Mouse (Mus musculus) heart, adult 2 months (tissue): Measurements from ENCODE around the gene 4933406M09Rik. TPM values are rescaled to one million over a fixed set of nuclear protein-coding genes. Genes with fewer than 3 reads are reported as not detected.

Source experiments
- DNase-seq, 2 experiments: peaks; one replicate each; pipeline ENCODE4 v3.0.0; 2021
- H3K27ac ChIP-seq: fragments of 200-600 bp; 2 replicates; pipeline ENCODE4 v1.8.1; 2022
- H3K27me3 ChIP-seq: fragments of 200-500 bp; 2 replicates; pipeline ENCODE4 v1.6.1; 2012; ENCODE audit warnings: mild to moderate bottlenecking, low read length, inconsistent platforms, mixed read lengths; ENCODE audit not compliant: control insufficient read depth, insufficient read depth
- H3K36me3 ChIP-seq: fragments of 200-500 bp; 2 replicates; pipeline ENCODE4 v1.6.1; 2012; ENCODE audit warnings: low read length, inconsistent platforms; ENCODE audit not compliant: control insufficient read depth, insufficient read depth
- H3K4me1 ChIP-seq: fragments of 200-500 bp; 2 replicates; pipeline ENCODE4 v1.6.1; 2011; ENCODE audit warnings: low read length; ENCODE audit not compliant: control insufficient read depth, insufficient read depth
- H3K4me3 ChIP-seq: fragments of 200-600 bp; 2 replicates; pipeline ENCODE4 v1.8.1; 2022
- H3K79me2 ChIP-seq: fragments of 200-500 bp; replicated peaks from 2 replicates; pipeline ENCODE4 v1.6.1; 2012; ENCODE audit warnings: mild to moderate bottlenecking, inconsistent platforms, low read length, moderate library complexity, mixed read lengths; ENCODE audit not compliant: control insufficient read depth, insufficient read depth
- H3K9ac ChIP-seq: fragments of 200-500 bp; 2 replicates; pipeline ENCODE4 v1.6.1; 2012; ENCODE audit warnings: low read depth, mild to moderate bottlenecking, control low read depth, inconsistent platforms, low read length, mixed read lengths
- CTCF ChIP-seq: fragments of 200-600 bp; IDR thresholded peaks from 2 replicates; pipeline ENCODE4 v1.8.1; 2022; ENCODE audit warnings: antibody characterized with exemption, mild to moderate bottlenecking, moderate library complexity
- EP300 ChIP-seq: fragments of 200-500 bp; IDR thresholded peaks from 2 replicates; pipeline ENCODE4 v1.6.1; 2011; ENCODE audit warnings: low read depth, low read length, control low read depth; ENCODE audit not compliant: insufficient read depth
- POLR2A ChIP-seq: fragments of 200-500 bp; IDR thresholded peaks from 2 replicates; pipeline ENCODE4 v1.6.1; 2011; ENCODE audit warnings: mild to moderate bottlenecking, low read depth, low read length, control low read depth; ENCODE audit not compliant: insufficient read depth
- WGBS: fragments of 180-500 bp; shearing (Covaris S2); methylation state at CpG from one replicate; pipeline ENCODE4 v1.1.7; 2018; 5-methylcytosine and 5-hydroxymethylcytosine counted together
- intact Hi-C: fragments of 180-260 bp; cut with DNase I; formaldehyde crosslinking; loops from one replicate; pipeline ENCODE4 v1.15.1; 2025
- polyA plus RNA-seq: library from polyadenylated mRNA; depleted of rRNA; stranded (reverse); fragments of >200 nt; gene quantifications from 2 replicates; pipeline ENCODE4 v1.2.3, GENCODE M21; 2012
- total RNA-seq, 2 experiments: library from RNA; stranded (reverse); gene quantifications; 2 replicates each; pipeline ENCODE4 v1.2.3; 2021

The 4933406M09Rik gene
- total and polyA plus RNA-seq, 3 experiments = not detected

- no peak overlapping the region; the same call in 1 of the 2 replicates for H3K27ac ChIP-seq
- no peak for TF ChIP-seq EP300
- no peak for TF ChIP-seq CTCF
- TF ChIP-seq POLR2A = no peak
- no peaks in the 10 kb centered on the region for H3K27me3 ChIP-seq
- no peak overlapping the region for H3K9ac ChIP-seq
- H3K4me3 ChIP-seq = no peak overlapping the region
- H3K36me3 ChIP-seq = peaks cover 3% of the 10 kb centered on the region
- intact Hi-C loops = no loop called here
- no peaks in the 10 kb centered on the region; the same call in 1 of the 2 replicates for H3K4me1 ChIP-seq
- no peaks in the 10 kb centered on the region for H3K79me2 ChIP-seq
- DNase-seq = peak; percentile 16 to 36
- 47% methylated on average over 2 of the region's 2 CpGs for WGBS
Observed at GRCm38 (mm10) chr1:134342278-134342664, 43.5 kb upstream of the 4933406M09Rik start.

- H3K9ac ChIP-seq = no peak overlapping the region
- 70% methylated on average over 8 of the region's 8 CpGs for WGBS
- no peak for TF ChIP-seq POLR2A
- TF ChIP-seq EP300 = no peak
- no peak for TF ChIP-seq CTCF
- H3K79me2 ChIP-seq = no peaks in the 10 kb centered on the region
- DNase-seq = peak in 1 of 2 experiments; percentile 16
- intact Hi-C loops = no loop called here
- no peak overlapping the region; the same call in 1 of the 2 replicates for H3K27ac ChIP-seq
- H3K4me3 ChIP-seq = no peak overlapping the region
- peaks cover 3% of the 10 kb centered on the region for H3K36me3 ChIP-seq
- H3K27me3 ChIP-seq = no peaks in the 10 kb centered on the region
- H3K4me1 ChIP-seq = no peaks in the 10 kb centered on the region; the same call in 1 of the 2 replicates
Observed at GRCm38 (mm10) chr1:134342781-134343310, 42.9 kb upstream of the 4933406M09Rik start.

GRCm38 (mm10) chr1:134343567-134343966, 42.2 kb upstream of the 4933406M09Rik start:
- Histone ChIP-seq H3K79me2 (no peaks in the 10 kb centered on the region), H3K4me1 (no peaks in the 10 kb centered on the region; the same call in 1 of the 2 replicates), H3K4me3 (no peak overlapping the region), H3K27me3 (no peaks in the 10 kb centered on the region), H3K36me3 (peaks cover 3% of the 10 kb centered on the region), H3K27ac (no peak overlapping the region), H3K9ac (no peak overlapping the region)
- no peak for DNase-seq
- TF ChIP-seq POLR2A (no peak), CTCF (no peak), EP300 (no peak)
- intact Hi-C loops = no loop called here
- 43% methylated on average over 2 of the region's 2 CpGs for WGBS

- TF ChIP-seq EP300 (no peak), CTCF (no peak)
- peak; percentile 54 to 59 for DNase-seq
- no peak overlapping the region for H3K4me3 ChIP-seq
- intact Hi-C loops = no loop called here
- WGBS = 8% methylated on average over 54 of the region's 54 CpGs
- no peaks in the 10 kb centered on the region for H3K27me3 ChIP-seq
- H3K4me1 ChIP-seq = no peaks in the 10 kb centered on the region; the same call in 1 of the 2 replicates
- H3K79me2 ChIP-seq = no peaks in the 10 kb centered on the region
- H3K36me3 ChIP-seq = peaks cover 4% of the 10 kb centered on the region
- H3K27ac ChIP-seq = no peak overlapping the region
- H3K9ac ChIP-seq = no peak overlapping the region
Observed at GRCm38 (mm10) chr1:134344005-134344950, 41.5 kb upstream of the 4933406M09Rik start.

- H3K9ac ChIP-seq = no peak overlapping the region
- H3K79me2 ChIP-seq = no peaks in the 10 kb centered on the region
- TF ChIP-seq EP300 = no peak
- no peak for TF ChIP-seq CTCF
- TF ChIP-seq POLR2A = no peak
- H3K4me3 ChIP-seq = no peak overlapping the region
- peaks cover 4% of the 10 kb centered on the region for H3K36me3 ChIP-seq
- intact Hi-C loops = no loop called here
- H3K27me3 ChIP-seq = no peaks in the 10 kb centered on the region
- no peak overlapping the region for H3K27ac ChIP-seq
- DNase-seq = no peak
- WGBS = 79% methylated on average over 4 of the region's 4 CpGs
- H3K4me1 ChIP-seq = no peaks in the 10 kb centered on the region; the same call in 1 of the 2 replicates
Observed at GRCm38 (mm10) chr1:134345075-134345474, 40.7 kb upstream of the 4933406M09Rik start.

GRCm38 (mm10) chr1:134347791-134348190, 37.9 kb upstream of the 4933406M09Rik start:
- Histone ChIP-seq H3K4me3 (no peak overlapping the region), H3K79me2 (no peaks in the 10 kb centered on the region), H3K4me1 (no peaks in the 10 kb centered on the region; the same call in 1 of the 2 replicates), H3K36me3 (peaks cover 10% of the 10 kb centered on the region), H3K9ac (no peak overlapping the region), H3K27me3 (no peaks in the 10 kb centered on the region), H3K27ac (no peak overlapping the region)
- TF ChIP-seq POLR2A (no peak), EP300 (no peak), CTCF (no peak)
- 63% methylated on average over 9 of the region's 9 CpGs for WGBS
- intact Hi-C loops = no loop called here
- DNase-seq = no peak
